Mouse (Mus musculus) erythroblast, embryonic 14.5 days (primary cell): ENCODE data around the gene Plxnc1.

Source experiments
- GATA1 ChIP-seq: IDR thresholded peaks from 2 replicates; pipeline ENCODE4 v1.6.1; 2012; ENCODE audit warnings: low read length, inconsistent platforms, mixed read lengths
- TAL1 ChIP-seq: IDR thresholded peaks from 3 replicates; pipeline ENCODE4 v1.6.1; 2012; ENCODE audit warnings: low read length, inconsistent platforms, mixed read lengths

DNA sequence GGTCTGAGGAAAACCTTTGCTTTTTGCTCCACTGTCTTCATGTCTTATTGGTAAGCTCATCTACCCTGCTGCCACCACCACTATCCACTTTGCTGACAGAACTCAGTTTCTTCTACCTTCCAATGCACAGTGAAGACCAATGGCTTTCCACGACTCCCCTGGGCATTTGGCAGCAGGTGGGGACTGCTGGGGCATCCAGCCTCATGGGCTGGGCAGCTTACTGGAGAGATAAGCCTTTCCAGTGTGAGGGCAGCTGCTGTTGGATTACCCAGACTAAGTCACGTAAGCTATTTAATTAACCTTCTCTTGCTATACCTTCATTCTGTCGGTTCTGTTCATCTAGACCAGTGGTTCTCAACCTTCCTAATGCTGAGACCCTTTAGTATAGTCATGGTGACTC is 126.5 kb downstream of the Plxnc1 start:
- TF ChIP-seq GATA1 (no peak), TAL1 (no peak)
